Mouse (Mus musculus): ENCODE results near the gene Camta1. TPM values are rescaled to one million over a fixed set of nuclear protein-coding genes. Genes with fewer than 3 reads are reported as not detected.

The Camta1 gene
- polyA plus RNA-seq, 1 experiment, result 27.1 TPM

DNA sequence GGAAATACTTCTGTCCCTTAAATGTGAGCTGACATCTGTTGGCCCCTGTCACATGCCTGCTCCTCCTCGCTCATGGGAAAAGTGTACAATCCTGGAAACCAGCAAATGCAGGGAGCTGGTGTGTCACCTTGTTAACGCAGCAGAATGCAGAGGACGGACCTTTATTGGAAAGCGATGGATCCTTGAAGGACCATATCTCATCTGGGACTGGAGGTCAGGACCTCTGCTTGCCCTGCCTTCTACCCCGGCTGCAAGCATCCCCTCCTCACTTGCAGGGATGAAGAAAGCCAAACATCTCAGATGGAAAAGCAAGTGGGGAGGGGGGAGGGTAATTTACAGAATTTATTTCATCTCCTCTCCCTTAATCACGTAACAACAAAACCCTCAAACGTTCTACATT is 423.1 kb downstream of the Camta1 start:
- no peaks in the 10 kb centered on the region for H3K36me3 ChIP-seq (ENCODE audit: control insufficient read depth, insufficient read depth, low read length)
- WGBS, result 80% methylated on average over 7 of the region's 7 CpGs
- no peak for DNase-seq
- H3K27ac ChIP-seq (ENCODE audit: control insufficient read depth, insufficient read depth, low read length), result no peak overlapping the region
- H3K27me3 ChIP-seq (ENCODE audit: control insufficient read depth, insufficient read depth, low read length), result no peaks in the 10 kb centered on the region
- TF ChIP-seq POLR2A (IDR thresholded peaks at IDR 0.05; ENCODE audit: control insufficient read depth, extremely low read depth, insufficient read depth, low read length, poor library complexity), result no peak
- no peak for TF ChIP-seq CTCF (IDR thresholded peaks at IDR 0.05; ENCODE audit: borderline replicate concordance, control insufficient read depth, extremely low read depth, insufficient read depth, low read length, poor library complexity)
- H3K4me3 ChIP-seq (ENCODE audit: control insufficient read depth, insufficient read depth, low read length), result no peak overlapping the region
- no peaks in the 10 kb centered on the region for H3K4me1 ChIP-seq (replicated peaks; ENCODE audit: control insufficient read depth, insufficient read depth, low read length)

DNA sequence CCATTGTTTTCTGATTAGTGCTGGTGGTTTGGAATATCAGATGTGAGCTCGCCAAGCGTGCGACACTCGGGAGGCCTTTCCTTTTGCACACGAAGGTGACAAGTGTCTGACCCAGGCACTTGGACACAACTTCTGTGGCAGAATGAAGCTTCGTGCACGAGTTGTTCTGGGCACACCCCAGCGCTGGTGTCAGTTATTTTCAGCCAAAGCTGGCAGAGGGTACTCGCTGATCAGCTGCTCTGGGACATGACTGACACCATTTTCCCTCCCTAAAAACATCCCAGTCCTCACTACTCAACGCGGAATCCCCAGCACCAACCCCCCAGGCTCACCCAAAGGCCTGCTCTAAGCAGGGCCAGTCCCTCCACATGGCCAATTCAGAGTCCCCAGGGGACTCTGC is 423.8 kb downstream of the Camta1 start:
- no peaks in the 10 kb centered on the region for H3K36me3 ChIP-seq (ENCODE audit: control insufficient read depth, insufficient read depth, low read length)
- 88% methylated on average over 11 of the region's 11 CpGs for WGBS
- H3K27me3 ChIP-seq (ENCODE audit: control insufficient read depth, insufficient read depth, low read length), result no peaks in the 10 kb centered on the region
- no peak overlapping the region for H3K27ac ChIP-seq (ENCODE audit: control insufficient read depth, insufficient read depth, low read length)
- TF ChIP-seq POLR2A (IDR thresholded peaks at IDR 0.05; ENCODE audit: control insufficient read depth, extremely low read depth, insufficient read depth, low read length, poor library complexity) (no peak), CTCF (IDR thresholded peaks at IDR 0.05; ENCODE audit: borderline replicate concordance, control insufficient read depth, extremely low read depth, insufficient read depth, low read length, poor library complexity) (no peak)
- no peak overlapping the region for H3K4me3 ChIP-seq (ENCODE audit: control insufficient read depth, insufficient read depth, low read length)
- no peak for DNase-seq
- no peaks in the 10 kb centered on the region for H3K4me1 ChIP-seq (replicated peaks; ENCODE audit: control insufficient read depth, insufficient read depth, low read length)

DNA sequence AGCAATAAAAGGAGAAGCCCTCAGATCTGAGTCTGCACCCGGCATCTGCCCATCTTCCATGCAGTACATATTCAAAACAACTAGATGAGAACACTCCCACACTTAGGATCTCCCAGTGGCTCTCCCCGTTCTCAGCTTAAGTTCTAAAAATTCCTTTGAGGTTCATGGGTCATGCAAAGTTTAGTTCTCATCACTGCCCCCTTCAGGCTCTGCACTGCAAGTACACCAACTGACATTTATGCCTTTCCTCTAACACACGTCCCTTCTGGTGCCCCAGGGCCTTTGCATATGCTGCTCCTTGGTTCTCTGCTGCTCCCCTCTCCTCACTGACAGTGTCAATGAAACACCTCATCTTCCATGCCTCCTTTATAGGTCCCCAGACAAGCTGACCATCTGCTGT is 436.5 kb downstream of the Camta1 start:
- H3K4me1 ChIP-seq (replicated peaks; ENCODE audit: control insufficient read depth, insufficient read depth, low read length), result no peaks in the 10 kb centered on the region
- no peak overlapping the region for H3K4me3 ChIP-seq (ENCODE audit: control insufficient read depth, insufficient read depth, low read length)
- 86% methylated on average over 3 of the region's 3 CpGs for WGBS

DNA sequence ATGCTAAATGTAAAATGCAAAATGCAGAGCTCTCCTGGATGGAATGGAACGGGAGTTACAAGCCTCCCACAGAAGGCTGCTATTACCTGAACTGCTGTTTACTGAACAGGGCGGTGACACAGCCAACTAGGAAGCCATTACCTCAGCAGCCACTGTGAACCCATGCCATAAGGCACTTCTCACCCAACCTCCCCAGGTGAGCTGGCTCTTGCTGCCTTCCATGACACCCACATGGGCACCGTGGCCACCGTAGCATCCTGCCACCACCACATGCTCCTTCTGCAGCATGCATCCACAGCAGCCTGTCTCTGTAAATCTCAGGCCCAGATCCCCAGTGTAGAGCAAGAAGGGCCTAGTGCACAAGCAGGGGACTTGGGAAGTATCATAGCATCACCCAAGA is 438.8 kb downstream of the Camta1 start:
- no peak overlapping the region for H3K27ac ChIP-seq (ENCODE audit: control insufficient read depth, insufficient read depth, low read length)
- no peaks in the 10 kb centered on the region for H3K4me1 ChIP-seq (replicated peaks; ENCODE audit: control insufficient read depth, insufficient read depth, low read length)
- TF ChIP-seq CTCF (IDR thresholded peaks at IDR 0.05; ENCODE audit: borderline replicate concordance, control insufficient read depth, extremely low read depth, insufficient read depth, low read length, poor library complexity) (no peak), POLR2A (IDR thresholded peaks at IDR 0.05; ENCODE audit: control insufficient read depth, extremely low read depth, insufficient read depth, low read length, poor library complexity) (no peak)
- H3K4me3 ChIP-seq (ENCODE audit: control insufficient read depth, insufficient read depth, low read length), result no peak overlapping the region
- no peak for DNase-seq
- H3K36me3 ChIP-seq (ENCODE audit: control insufficient read depth, insufficient read depth, low read length), result no peaks in the 10 kb centered on the region
- no peaks in the 10 kb centered on the region for H3K27me3 ChIP-seq (ENCODE audit: control insufficient read depth, insufficient read depth, low read length)
- 91% methylated on average over 4 of the region's 4 CpGs for WGBS

More for the DNA sequence above, 436.5 kb downstream of the Camta1 start:
- H3K27me3 ChIP-seq (ENCODE audit: control insufficient read depth, insufficient read depth, low read length), result no peaks in the 10 kb centered on the region
- no peak overlapping the region for H3K27ac ChIP-seq (ENCODE audit: control insufficient read depth, insufficient read depth, low read length)
- no peak for DNase-seq
- TF ChIP-seq POLR2A (IDR thresholded peaks at IDR 0.05; ENCODE audit: control insufficient read depth, extremely low read depth, insufficient read depth, low read length, poor library complexity) (no peak), CTCF (IDR thresholded peaks at IDR 0.05; ENCODE audit: borderline replicate concordance, control insufficient read depth, extremely low read depth, insufficient read depth, low read length, poor library complexity) (no peak)
- no peaks in the 10 kb centered on the region for H3K36me3 ChIP-seq (ENCODE audit: control insufficient read depth, insufficient read depth, low read length)

DNA sequence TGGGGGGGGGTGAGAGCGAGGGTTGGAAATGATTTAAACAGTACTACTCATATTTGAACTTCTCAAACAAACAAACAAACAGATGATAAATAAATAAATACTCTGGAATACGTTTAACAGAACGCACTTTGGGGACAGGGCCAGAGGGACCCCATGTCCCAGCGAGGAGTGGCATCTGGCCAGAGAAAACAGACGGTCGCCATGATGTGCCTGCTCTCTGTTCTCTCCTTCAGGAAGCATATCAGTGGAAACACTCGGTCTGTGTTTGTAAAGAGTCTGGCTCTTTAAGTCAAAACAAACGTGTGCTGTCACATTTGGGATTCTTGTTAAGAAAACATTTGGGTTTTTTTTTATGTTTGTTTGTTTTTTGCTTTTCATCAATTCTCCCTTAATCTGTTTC is 439.3 kb downstream of the Camta1 start:
- DNase-seq, result no peak
- Histone ChIP-seq H3K27ac (ENCODE audit: control insufficient read depth, insufficient read depth, low read length) (no peak overlapping the region), H3K4me1 (replicated peaks; ENCODE audit: control insufficient read depth, insufficient read depth, low read length) (no peaks in the 10 kb centered on the region), H3K36me3 (ENCODE audit: control insufficient read depth, insufficient read depth, low read length) (no peaks in the 10 kb centered on the region), H3K4me3 (ENCODE audit: control insufficient read depth, insufficient read depth, low read length) (no peak overlapping the region), H3K27me3 (ENCODE audit: control insufficient read depth, insufficient read depth, low read length) (no peaks in the 10 kb centered on the region)
- WGBS, result 51% methylated on average over 8 of the region's 8 CpGs
- TF ChIP-seq CTCF (IDR thresholded peaks at IDR 0.05; ENCODE audit: borderline replicate concordance, control insufficient read depth, extremely low read depth, insufficient read depth, low read length, poor library complexity), result no peak
- no peak for TF ChIP-seq POLR2A (IDR thresholded peaks at IDR 0.05; ENCODE audit: control insufficient read depth, extremely low read depth, insufficient read depth, low read length, poor library complexity)

DNA sequence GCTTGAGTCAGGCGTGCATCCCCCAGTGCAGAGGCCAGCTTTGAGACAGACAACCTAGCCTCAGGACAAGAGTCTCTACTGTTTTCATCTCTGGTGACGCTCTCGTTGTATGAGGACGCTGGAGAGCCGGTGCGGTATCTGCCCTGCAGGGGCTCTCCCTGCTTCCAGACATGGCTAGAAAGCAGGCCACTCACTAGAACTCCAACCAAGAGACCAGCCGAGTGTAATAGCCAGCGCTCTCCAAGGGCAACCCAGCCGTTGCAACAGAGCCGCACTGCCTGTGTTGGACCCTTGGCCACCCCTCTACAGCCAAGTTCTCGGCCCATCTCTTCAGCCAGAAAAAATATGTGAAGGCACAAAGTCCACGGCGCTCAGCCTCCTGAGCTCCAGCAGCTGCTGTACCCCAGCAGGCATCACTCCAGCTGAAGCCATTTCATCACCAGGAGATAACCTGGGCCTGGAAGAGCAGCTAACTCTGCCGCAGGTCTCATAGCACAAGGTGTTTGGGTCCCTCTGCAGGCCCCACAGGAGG is 443.3 kb downstream of the Camta1 start:
- no peak for DNase-seq
- no peak for TF ChIP-seq CTCF (IDR thresholded peaks at IDR 0.05; ENCODE audit: borderline replicate concordance, control insufficient read depth, extremely low read depth, insufficient read depth, low read length, poor library complexity)
- no peak for TF ChIP-seq POLR2A (IDR thresholded peaks at IDR 0.05; ENCODE audit: control insufficient read depth, extremely low read depth, insufficient read depth, low read length, poor library complexity)
- Histone ChIP-seq H3K4me3 (ENCODE audit: control insufficient read depth, insufficient read depth, low read length) (no peak overlapping the region), H3K36me3 (ENCODE audit: control insufficient read depth, insufficient read depth, low read length) (no peaks in the 10 kb centered on the region), H3K27me3 (ENCODE audit: control insufficient read depth, insufficient read depth, low read length) (no peaks in the 10 kb centered on the region), H3K27ac (ENCODE audit: control insufficient read depth, insufficient read depth, low read length) (no peak overlapping the region), H3K4me1 (replicated peaks; ENCODE audit: control insufficient read depth, insufficient read depth, low read length) (no peaks in the 10 kb centered on the region)
- 94% methylated on average over 14 of the region's 14 CpGs for WGBS

DNA sequence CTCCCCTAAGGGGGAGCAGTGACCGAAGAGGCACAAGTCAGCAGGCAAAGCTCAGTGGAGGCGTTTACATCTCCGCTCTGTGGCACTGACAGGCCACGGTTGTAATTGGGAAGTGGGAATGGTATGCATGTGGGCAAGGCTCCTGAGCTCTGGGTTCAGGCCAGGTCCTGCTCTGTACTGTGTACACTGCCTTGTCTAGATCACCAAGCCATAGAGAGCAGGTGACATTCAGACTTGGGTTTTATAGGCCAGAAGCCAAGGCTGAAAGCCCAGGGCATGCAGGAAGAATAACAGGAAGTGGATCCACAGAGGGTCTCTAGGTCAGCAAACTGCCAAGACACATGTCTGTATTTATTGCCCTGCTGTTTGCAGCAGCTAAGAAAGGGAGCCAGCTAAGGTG is 445.9 kb downstream of the Camta1 start:
- WGBS, result 69% methylated on average over 4 of the region's 4 CpGs
- TF ChIP-seq CTCF (IDR thresholded peaks at IDR 0.05; ENCODE audit: borderline replicate concordance, control insufficient read depth, extremely low read depth, insufficient read depth, low read length, poor library complexity), result no peak
- no peak for TF ChIP-seq POLR2A (IDR thresholded peaks at IDR 0.05; ENCODE audit: control insufficient read depth, extremely low read depth, insufficient read depth, low read length, poor library complexity)
- no peak for DNase-seq
- Histone ChIP-seq H3K4me3 (ENCODE audit: control insufficient read depth, insufficient read depth, low read length) (no peak overlapping the region), H3K27ac (ENCODE audit: control insufficient read depth, insufficient read depth, low read length) (no peak overlapping the region), H3K27me3 (ENCODE audit: control insufficient read depth, insufficient read depth, low read length) (no peaks in the 10 kb centered on the region), H3K36me3 (ENCODE audit: control insufficient read depth, insufficient read depth, low read length) (no peaks in the 10 kb centered on the region), H3K4me1 (replicated peaks; ENCODE audit: control insufficient read depth, insufficient read depth, low read length) (no peaks in the 10 kb centered on the region; the same call in 1 of the 2 replicates)
